Mouse (Mus musculus): ENCODE data around the gene Gm12184. TPM values are rescaled to one million over a fixed set of nuclear protein-coding genes. Genes with fewer than 3 reads are reported as not detected.
"Not testable (repeated sequence)": the region's sequence is repeated elsewhere in the genome, so short reads cannot be mapped to it uniquely, and the experiment has no call there.

Gene Gm12184
- polyA plus RNA-seq, 1 experiment from 2014 or later = 7.2 TPM

GRCm38 (mm10) chr11:48804922-48805321, 21.5 kb downstream of the Gm12184 start:
- WGBS = 84% methylated on average over 2 of the region's 2 CpGs

GRCm38 (mm10) chr11:48803988-48804387, 22.5 kb downstream of the Gm12184 start:
- 93% methylated on average over 2 of the region's 2 CpGs for WGBS
- Histone ChIP-seq H3K36me3 (peaks cover 75% of the 10 kb centered on the region), H3K27me3 (no peaks in the 10 kb centered on the region), H3K4me2 (replicated peaks) (no peak overlapping the region), H3K4me3 (no peak overlapping the region), H3K9ac (no peak overlapping the region), H3K4me1 (peaks cover 23% of the 10 kb centered on the region), H3K9me3 (replicated peaks) (no peaks in the 10 kb centered on the region), H3K27ac (no peak overlapping the region)
- ATAC-seq (ENCODE audit: low FRiP score) = no peak

More at GRCm38 (mm10) chr11:48804922-48805321, 21.5 kb downstream of the Gm12184 start:
- no peaks in the 10 kb centered on the region for H3K27me3 ChIP-seq
- peaks cover 22% of the 10 kb centered on the region for H3K4me1 ChIP-seq
- no peak overlapping the region for H3K9ac ChIP-seq
- no peak for ATAC-seq (ENCODE audit: low FRiP score)
- H3K4me2 ChIP-seq (replicated peaks) = no peak overlapping the region
- H3K4me3 ChIP-seq = no peak overlapping the region
- no peak overlapping the region for H3K27ac ChIP-seq
- H3K36me3 ChIP-seq = peaks cover 84% of the 10 kb centered on the region
- H3K9me3 ChIP-seq (replicated peaks) = no peaks in the 10 kb centered on the region

- Histone ChIP-seq H3K4me3 (peak overlapping the region; percentile 82), H3K4me2 (replicated peaks) (peak overlapping the region; percentile 97), H3K9ac (peak overlapping the region; percentile 92), H3K27me3 (no peaks in the 10 kb centered on the region), H3K27ac (no peak overlapping the region), H3K4me1 (peaks cover 33% of the 10 kb centered on the region), H3K9me3 (replicated peaks) (no peaks in the 10 kb centered on the region), H3K36me3 (peaks cover 57% of the 10 kb centered on the region)
- WGBS = 82% methylated on average over 17 of the region's 17 CpGs
- ATAC-seq (ENCODE audit: low FRiP score) = no peak
These were observed 24.4 kb downstream of the Gm12184 start for GRCm38 (mm10) chr11:48801831-48802772.

- peak within 1 kb of the TSS; percentile 92 for H3K9ac ChIP-seq
- H3K4me1 ChIP-seq = peaks cover 33% of the 10 kb centered on the region
- no peaks in the 10 kb centered on the region for H3K27me3 ChIP-seq
- no peaks in the 10 kb centered on the region for H3K9me3 ChIP-seq (replicated peaks)
- H3K4me3 ChIP-seq = peak within 1 kb of the TSS; percentile 82
- H3K36me3 ChIP-seq = peaks cover 37% of the 10 kb centered on the region
- peak within 1 kb of the TSS; percentile 95 for H3K27ac ChIP-seq
- peak; percentile 94 for ATAC-seq (ENCODE audit: low FRiP score)
- peak within 1 kb of the TSS; percentile 97 for H3K4me2 ChIP-seq (replicated peaks)
- under 1% methylated on average over 47 of the region's 47 CpGs for WGBS
These were observed 26.3 kb downstream of the Gm12184 start, which contains the start of gene Rack1 for GRCm38 (mm10) chr11:48799921-48800701. Gene Rack1, plus strand, starts transcription at chr11:48800332.

- Histone ChIP-seq H3K27ac (peak overlapping the region; percentile 95), H3K4me2 (replicated peaks) (peak overlapping the region; percentile 97), H3K9me3 (replicated peaks) (no peaks in the 10 kb centered on the region), H3K4me3 (peak overlapping the region; percentile 82), H3K36me3 (peaks cover 29% of the 10 kb centered on the region), H3K9ac (peak overlapping the region; percentile 92), H3K4me1 (peaks cover 33% of the 10 kb centered on the region), H3K27me3 (no peaks in the 10 kb centered on the region)
- ATAC-seq (ENCODE audit: low FRiP score) = peak; percentile 21
- WGBS = 12% methylated on average over 18 of the region's 18 CpGs
These were observed 27.2 kb downstream of the Gm12184 start for GRCm38 (mm10) chr11:48798984-48799920.

- Histone ChIP-seq H3K9ac (no peak overlapping the region), H3K36me3 (peaks cover 19% of the 10 kb centered on the region), H3K27me3 (no peaks in the 10 kb centered on the region), H3K27ac (no peak overlapping the region), H3K4me2 (replicated peaks) (no peak overlapping the region), H3K9me3 (replicated peaks) (no peaks in the 10 kb centered on the region), H3K4me3 (no peak overlapping the region), H3K4me1 (peaks cover 33% of the 10 kb centered on the region)
- WGBS = 89% methylated on average over 7 of the region's 7 CpGs
- ATAC-seq (ENCODE audit: low FRiP score) = no peak
These were observed 28.1 kb downstream of the Gm12184 start for GRCm38 (mm10) chr11:48798308-48798707.

GRCm38 (mm10) chr11:48797287-48797686, 29.2 kb downstream of the Gm12184 start:
- Histone ChIP-seq H3K4me2 (replicated peaks) (no peak overlapping the region), H3K4me1 (peaks cover 25% of the 10 kb centered on the region), H3K36me3 (peaks cover 9% of the 10 kb centered on the region; the same call in 1 of the 2 replicates), H3K9ac (no peak overlapping the region), H3K27me3 (no peaks in the 10 kb centered on the region), H3K4me3 (no peak overlapping the region), H3K9me3 (replicated peaks) (no peaks in the 10 kb centered on the region), H3K27ac (no peak overlapping the region)
- WGBS = 92% methylated on average over 5 of the region's 5 CpGs
- no peak for ATAC-seq (ENCODE audit: low FRiP score)

- Histone ChIP-seq H3K4me1 (peaks cover 15% of the 10 kb centered on the region), H3K27me3 (no peaks in the 10 kb centered on the region), H3K9ac (no peak overlapping the region), H3K36me3 (no peaks in the 10 kb centered on the region), H3K4me2 (replicated peaks) (no peak overlapping the region), H3K9me3 (replicated peaks) (no peaks in the 10 kb centered on the region), H3K4me3 (no peak overlapping the region), H3K27ac (no peak overlapping the region)
- ATAC-seq (ENCODE audit: low FRiP score) = no peak
- 79% methylated on average over 4 of the region's 4 CpGs for WGBS
These were observed 30.2 kb downstream of the Gm12184 start for GRCm38 (mm10) chr11:48796290-48796689.

DNA sequence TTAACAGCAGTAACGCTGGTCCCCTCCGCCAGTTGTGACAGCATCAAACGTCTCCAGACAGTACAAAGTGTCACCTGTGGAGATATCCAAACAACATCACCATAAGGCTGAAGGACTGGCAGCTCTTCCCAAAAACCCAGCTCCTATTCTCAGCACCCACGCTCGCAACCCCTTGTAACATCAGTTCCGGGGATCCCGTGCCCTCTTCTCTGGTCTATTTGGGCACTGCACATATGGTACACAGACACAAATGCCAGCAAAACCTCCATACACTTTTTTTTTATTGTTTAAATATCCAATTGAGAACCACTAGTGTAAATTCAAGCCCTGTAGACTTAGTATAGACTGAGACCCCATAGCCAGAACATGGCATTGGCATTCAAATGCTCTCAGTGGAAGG, 31.2 kb downstream of the Gm12184 start:
- H3K4me2 ChIP-seq (replicated peaks) = no peak overlapping the region
- H3K4me3 ChIP-seq = no peak overlapping the region
- H3K9ac ChIP-seq = no peak overlapping the region
- H3K9me3 ChIP-seq (replicated peaks) = no peaks in the 10 kb centered on the region
- ATAC-seq (ENCODE audit: low FRiP score) = no peak
- no peak overlapping the region for H3K27ac ChIP-seq
- H3K36me3 ChIP-seq = no peaks in the 10 kb centered on the region
- no peaks in the 10 kb centered on the region for H3K27me3 ChIP-seq
- H3K4me1 ChIP-seq = peaks cover 14% of the 10 kb centered on the region; the same call in 1 of the 2 replicates
- 91% methylated on average over 7 of the region's 7 CpGs for WGBS

- Histone ChIP-seq H3K4me2 (replicated peaks) (no peak overlapping the region), H3K27me3 (no peaks in the 10 kb centered on the region), H3K27ac (no peak overlapping the region), H3K4me1 (0 out of 2 replicates have a peak, but pooled peaks cover 6% of the 10 kb centered on the region), H3K36me3 (no peaks in the 10 kb centered on the region), H3K4me3 (no peak overlapping the region), H3K9me3 (replicated peaks) (no peaks in the 10 kb centered on the region), H3K9ac (no peak overlapping the region)
- 96% methylated on average over 3 of the region's 3 CpGs for WGBS
- ATAC-seq (ENCODE audit: low FRiP score) = no peak
These were observed 33.3 kb downstream of the Gm12184 start for GRCm38 (mm10) chr11:48793184-48793583.

DNA sequence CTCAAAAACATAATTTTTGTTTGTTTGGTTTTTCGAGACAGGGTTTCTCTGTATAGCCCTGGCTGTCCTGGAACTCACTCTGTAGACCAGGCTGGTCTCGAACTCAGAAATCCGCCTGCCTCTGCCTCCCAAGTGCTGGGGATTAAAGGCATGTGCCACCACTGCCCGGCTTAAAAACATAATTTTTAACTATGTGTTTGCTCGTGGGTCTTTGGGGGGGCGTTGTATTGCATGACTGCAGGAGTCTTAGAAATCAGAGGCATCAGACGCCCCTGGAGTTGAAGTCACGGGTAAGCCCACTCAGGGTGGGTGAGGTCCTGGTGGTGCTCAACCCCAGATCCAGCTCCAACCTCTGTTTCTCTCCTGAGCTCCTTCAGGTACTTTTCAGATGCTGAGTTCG, 34.6 kb downstream of the Gm12184 start:
- WGBS = 86% methylated on average over 9 of the region's 9 CpGs
- not testable (repeated sequence) for H3K4me2 ChIP-seq (replicated peaks); H3K36me3 ChIP-seq; H3K27ac ChIP-seq; H3K9ac ChIP-seq; H3K9me3 ChIP-seq (replicated peaks); H3K4me1 ChIP-seq; ATAC-seq (ENCODE audit: low FRiP score); H3K27me3 ChIP-seq; H3K4me3 ChIP-seq
